Mouse (Mus musculus): ENCODE results near the gene Grb10. TPM values are rescaled to one million over a fixed set of nuclear protein-coding genes. Genes with fewer than 3 reads are reported as not detected.

Grb10 gene
- polyA plus RNA-seq, 1 experiment from 2014 or later, result 380 TPM

DNA sequence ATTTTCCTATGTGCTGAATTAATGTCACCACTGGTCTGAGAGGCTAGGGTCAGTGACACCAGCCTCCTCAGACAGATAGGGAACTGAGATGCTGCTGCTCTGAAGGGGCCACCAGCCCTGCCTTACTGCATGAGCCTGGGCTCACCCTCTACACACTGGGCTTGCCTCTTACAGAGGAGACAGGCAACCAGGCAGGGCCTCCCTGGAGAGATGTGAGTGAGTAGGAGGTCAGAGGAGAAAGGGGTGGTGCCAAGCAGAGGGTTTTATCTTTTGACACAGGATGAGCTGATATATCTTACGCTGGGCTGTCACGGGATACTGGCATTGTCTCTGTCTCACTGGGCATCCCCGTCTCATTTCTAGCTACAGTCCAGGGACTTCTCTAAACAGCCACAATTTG is 74.9 kb downstream of the Grb10 start:
- Histone ChIP-seq H3K4me1 (ENCODE audit: control insufficient read depth, insufficient read depth, low read length) (peaks cover 29% of the 10 kb centered on the region; the same call in 1 of the 2 replicates), H3K4me2 (replicated peaks; ENCODE audit: low read depth, low read length) (no peak overlapping the region), H3K36me3 (ENCODE audit: control insufficient read depth, insufficient read depth, low read length) (peaks cover 21% of the 10 kb centered on the region), H3K27ac (ENCODE audit: low read length) (peak overlapping the region; percentile 75; the same call in 1 of the 2 replicates), H3K9ac (replicated peaks; ENCODE audit: low read depth, low read length) (no peak overlapping the region), H3K9me3 (ENCODE audit: control insufficient read depth, low read depth, low read length) (no peaks in the 10 kb centered on the region), H3K27me3 (ENCODE audit: control insufficient read depth, insufficient read depth, low read length) (no peaks in the 10 kb centered on the region), H3K4me3 (ENCODE audit: low read depth, low read length) (no peak overlapping the region)
- 66% methylated on average over 3 of the region's 3 CpGs for whole genome bisulfite sequencing
- no peak for ATAC-seq (ENCODE audit: insufficient number of reproducible peaks, insufficient read depth, low FRiP score, low read depth)

DNA sequence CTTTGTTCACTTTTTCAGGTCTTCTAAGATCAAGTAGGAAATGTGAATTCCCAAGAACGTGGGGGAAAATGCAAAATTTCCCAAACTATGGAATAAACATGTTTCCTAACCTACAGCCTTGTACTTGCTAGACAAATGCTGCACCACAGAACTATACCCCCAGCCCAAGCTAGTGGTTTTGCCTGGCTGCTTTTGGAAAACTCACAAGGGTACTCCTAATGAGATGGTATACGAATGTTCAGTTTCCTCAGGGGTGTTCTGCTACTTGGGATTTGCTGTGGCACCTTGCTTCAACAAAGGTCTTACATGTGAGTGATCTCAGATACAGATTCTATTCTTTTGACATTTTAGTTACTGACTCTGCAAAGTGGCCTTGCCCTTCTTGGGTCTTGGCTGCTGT is 75.4 kb downstream of the Grb10 start:
- Histone ChIP-seq H3K27ac (ENCODE audit: low read length) (peak overlapping the region; percentile 75; the same call in 1 of the 2 replicates), H3K9ac (replicated peaks; ENCODE audit: low read depth, low read length) (no peak overlapping the region), H3K9me3 (ENCODE audit: control insufficient read depth, low read depth, low read length) (no peaks in the 10 kb centered on the region), H3K36me3 (ENCODE audit: control insufficient read depth, insufficient read depth, low read length) (peaks cover 18% of the 10 kb centered on the region), H3K4me3 (ENCODE audit: low read depth, low read length) (no peak overlapping the region), H3K4me2 (replicated peaks; ENCODE audit: low read depth, low read length) (no peak overlapping the region), H3K27me3 (ENCODE audit: control insufficient read depth, insufficient read depth, low read length) (no peaks in the 10 kb centered on the region), H3K4me1 (ENCODE audit: control insufficient read depth, insufficient read depth, low read length) (peaks cover 29% of the 10 kb centered on the region; the same call in 1 of the 2 replicates)
- WGBS, result 67% methylated on average over 2 of the region's 2 CpGs
- no peak for ATAC-seq (ENCODE audit: insufficient number of reproducible peaks, insufficient read depth, low FRiP score, low read depth)

DNA sequence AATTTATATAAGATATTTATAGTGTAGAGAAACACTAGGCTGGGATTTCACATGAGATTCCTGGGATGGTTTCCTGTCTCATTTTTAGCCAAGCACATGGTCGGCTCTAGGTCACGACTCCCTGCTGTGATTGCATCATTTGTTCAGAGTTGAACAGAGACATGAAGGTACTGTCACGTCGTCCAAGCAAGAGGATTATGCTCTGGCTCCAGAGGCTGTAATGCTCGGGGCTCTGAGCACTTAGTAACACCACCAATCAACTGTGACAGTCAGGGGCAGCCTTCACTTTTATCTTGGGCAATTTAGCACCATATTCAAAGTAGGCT is 75.9 kb downstream of the Grb10 start:
- 12% methylated on average over 5 of the region's 5 CpGs for WGBS
- Histone ChIP-seq H3K4me2 (replicated peaks; ENCODE audit: low read depth, low read length) (no peak overlapping the region), H3K9ac (replicated peaks; ENCODE audit: low read depth, low read length) (no peak overlapping the region), H3K27ac (ENCODE audit: low read length) (peak overlapping the region; percentile 75; the same call in 1 of the 2 replicates), H3K4me3 (ENCODE audit: low read depth, low read length) (no peak overlapping the region), H3K27me3 (ENCODE audit: control insufficient read depth, insufficient read depth, low read length) (no peaks in the 10 kb centered on the region), H3K36me3 (ENCODE audit: control insufficient read depth, insufficient read depth, low read length) (peaks cover 18% of the 10 kb centered on the region), H3K9me3 (ENCODE audit: control insufficient read depth, low read depth, low read length) (no peaks in the 10 kb centered on the region), H3K4me1 (ENCODE audit: control insufficient read depth, insufficient read depth, low read length) (peaks cover 31% of the 10 kb centered on the region; the same call in 1 of the 2 replicates)
- peak; percentile 12; the same call in 1 of the 2 replicates for ATAC-seq (ENCODE audit: insufficient number of reproducible peaks, insufficient read depth, low FRiP score, low read depth)

GRCm38 (mm10) chr11:11961917-11962628 is 76.4 kb downstream of the Grb10 start:
- Histone ChIP-seq H3K4me3 (ENCODE audit: low read depth, low read length) (no peak overlapping the region), H3K4me2 (replicated peaks; ENCODE audit: low read depth, low read length) (no peak overlapping the region), H3K9me3 (ENCODE audit: control insufficient read depth, low read depth, low read length) (no peaks in the 10 kb centered on the region), H3K27me3 (ENCODE audit: control insufficient read depth, insufficient read depth, low read length) (no peaks in the 10 kb centered on the region), H3K36me3 (ENCODE audit: control insufficient read depth, insufficient read depth, low read length) (peaks cover 18% of the 10 kb centered on the region), H3K4me1 (ENCODE audit: control insufficient read depth, insufficient read depth, low read length) (peaks cover 31% of the 10 kb centered on the region; the same call in 1 of the 2 replicates), H3K27ac (ENCODE audit: low read length) (peak overlapping the region; percentile 87), H3K9ac (replicated peaks; ENCODE audit: low read depth, low read length) (no peak overlapping the region)
- WGBS, result 39% methylated on average over 5 of the region's 5 CpGs
- ATAC-seq (ENCODE audit: insufficient number of reproducible peaks, insufficient read depth, low FRiP score, low read depth), result peak; percentile 93

DNA sequence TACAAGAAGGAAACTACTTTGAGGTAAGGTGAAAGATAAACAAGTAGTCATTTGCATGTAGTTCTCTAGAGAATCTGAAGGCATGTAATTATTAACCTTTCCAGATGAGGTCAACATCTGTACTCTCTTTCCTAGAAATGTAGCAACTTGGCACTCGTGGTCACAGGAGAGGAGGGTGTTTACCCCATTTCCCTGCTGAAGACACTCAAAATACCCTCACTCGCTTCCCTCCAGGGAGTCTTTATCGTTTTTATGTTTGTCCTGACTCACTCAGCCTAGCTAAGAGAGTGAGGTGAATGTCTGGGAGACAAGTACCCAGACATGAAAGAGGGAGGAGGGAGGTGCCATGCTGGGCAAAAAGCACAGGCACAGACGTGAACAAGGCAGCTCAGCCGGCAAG is 77.6 kb downstream of the Grb10 start:
- no peak overlapping the region for H3K4me3 ChIP-seq (ENCODE audit: low read depth, low read length)
- no peaks in the 10 kb centered on the region for H3K27me3 ChIP-seq (ENCODE audit: control insufficient read depth, insufficient read depth, low read length)
- peak overlapping the region; percentile 87 for H3K27ac ChIP-seq (ENCODE audit: low read length)
- H3K9ac ChIP-seq (replicated peaks; ENCODE audit: low read depth, low read length), result no peak overlapping the region
- no peak for ATAC-seq (ENCODE audit: insufficient number of reproducible peaks, insufficient read depth, low FRiP score, low read depth)
- peaks cover 9% of the 10 kb centered on the region for H3K36me3 ChIP-seq (ENCODE audit: control insufficient read depth, insufficient read depth, low read length)
- no peaks in the 10 kb centered on the region for H3K9me3 ChIP-seq (ENCODE audit: control insufficient read depth, low read depth, low read length)
- no peak overlapping the region for H3K4me2 ChIP-seq (replicated peaks; ENCODE audit: low read depth, low read length)
- 21% methylated on average over 5 of the region's 5 CpGs for WGBS
- peaks cover 30% of the 10 kb centered on the region for H3K4me1 ChIP-seq (ENCODE audit: control insufficient read depth, insufficient read depth, low read length)

DNA sequence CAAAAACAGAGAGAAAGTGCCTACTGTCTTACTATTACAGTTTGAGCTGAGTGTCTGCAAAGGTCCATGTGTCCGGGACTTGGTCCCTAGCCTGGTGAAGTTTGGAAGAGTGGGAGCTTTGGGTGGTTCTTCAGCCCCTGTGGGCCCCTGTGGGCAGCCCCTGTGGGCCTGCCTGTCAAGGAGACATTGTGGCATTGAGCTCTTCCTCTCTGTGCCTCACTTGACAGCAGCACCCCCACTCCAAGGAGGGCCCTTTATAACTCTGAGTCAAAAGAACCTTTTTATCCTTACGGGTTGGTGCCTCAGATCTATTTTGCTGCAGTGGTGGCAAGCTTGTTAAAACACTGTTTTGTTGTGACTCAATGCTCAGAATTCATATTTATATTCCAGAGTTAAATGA is 78.3 kb downstream of the Grb10 start:
- no peak overlapping the region for H3K4me2 ChIP-seq (replicated peaks; ENCODE audit: low read depth, low read length)

GRCm38 (mm10) chr11:11958479-11958878 is 80.0 kb downstream of the Grb10 start:
- Histone ChIP-seq H3K4me2 (replicated peaks; ENCODE audit: low read depth, low read length) (no peak overlapping the region), H3K9ac (replicated peaks; ENCODE audit: low read depth, low read length) (no peak overlapping the region), H3K27me3 (ENCODE audit: control insufficient read depth, insufficient read depth, low read length) (no peaks in the 10 kb centered on the region), H3K27ac (ENCODE audit: low read length) (peak overlapping the region; percentile 44; the same call in 1 of the 2 replicates), H3K4me3 (ENCODE audit: low read depth, low read length) (no peak overlapping the region), H3K36me3 (ENCODE audit: control insufficient read depth, insufficient read depth, low read length) (peaks cover 15% of the 10 kb centered on the region; the same call in 1 of the 2 replicates), H3K9me3 (ENCODE audit: control insufficient read depth, low read depth, low read length) (no peaks in the 10 kb centered on the region), H3K4me1 (ENCODE audit: control insufficient read depth, insufficient read depth, low read length) (peaks cover 39% of the 10 kb centered on the region)
- WGBS, result 63% methylated on average over 2 of the region's 2 CpGs
- ATAC-seq (ENCODE audit: insufficient number of reproducible peaks, insufficient read depth, low FRiP score, low read depth), result no peak

More for the DNA sequence above, 78.3 kb downstream of the Grb10 start:
- no peak for ATAC-seq (ENCODE audit: insufficient number of reproducible peaks, insufficient read depth, low FRiP score, low read depth)
- H3K27ac ChIP-seq (ENCODE audit: low read length), result peak overlapping the region; percentile 87
- H3K9me3 ChIP-seq (ENCODE audit: control insufficient read depth, low read depth, low read length), result no peaks in the 10 kb centered on the region
- WGBS, result 78% methylated on average over 2 of the region's 2 CpGs
- H3K9ac ChIP-seq (replicated peaks; ENCODE audit: low read depth, low read length), result no peak overlapping the region
- H3K27me3 ChIP-seq (ENCODE audit: control insufficient read depth, insufficient read depth, low read length), result no peaks in the 10 kb centered on the region
- H3K4me3 ChIP-seq (ENCODE audit: low read depth, low read length), result no peak overlapping the region
- H3K4me1 ChIP-seq (ENCODE audit: control insufficient read depth, insufficient read depth, low read length), result peaks cover 34% of the 10 kb centered on the region
- H3K36me3 ChIP-seq (ENCODE audit: control insufficient read depth, insufficient read depth, low read length), result peaks cover 9% of the 10 kb centered on the region

DNA sequence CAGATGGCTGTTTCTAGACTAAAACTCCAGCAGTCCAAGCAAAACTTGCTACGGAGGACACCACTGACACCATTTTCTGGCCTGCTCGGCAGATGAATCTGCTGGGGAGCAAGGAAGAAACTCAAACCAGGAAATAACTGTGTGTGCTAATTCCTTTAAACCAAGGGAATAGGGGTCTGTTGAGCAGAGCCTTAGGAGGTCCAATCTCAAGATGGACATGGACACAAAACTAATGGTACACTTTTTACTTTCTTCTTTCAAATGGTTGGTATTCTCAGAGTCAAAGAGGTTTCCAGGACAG is 80.5 kb downstream of the Grb10 start:
- WGBS, result 84% methylated on average over 2 of the region's 2 CpGs
- no peak overlapping the region for H3K27ac ChIP-seq (ENCODE audit: low read length)
- H3K9me3 ChIP-seq (ENCODE audit: control insufficient read depth, low read depth, low read length), result no peaks in the 10 kb centered on the region
- H3K4me1 ChIP-seq (ENCODE audit: control insufficient read depth, insufficient read depth, low read length), result peaks cover 39% of the 10 kb centered on the region
- no peaks in the 10 kb centered on the region for H3K27me3 ChIP-seq (ENCODE audit: control insufficient read depth, insufficient read depth, low read length)
- no peak overlapping the region for H3K4me2 ChIP-seq (replicated peaks; ENCODE audit: low read depth, low read length)
- H3K4me3 ChIP-seq (ENCODE audit: low read depth, low read length), result no peak overlapping the region
- no peak for ATAC-seq (ENCODE audit: insufficient number of reproducible peaks, insufficient read depth, low FRiP score, low read depth)
- no peak overlapping the region for H3K9ac ChIP-seq (replicated peaks; ENCODE audit: low read depth, low read length)
- peaks cover 15% of the 10 kb centered on the region; the same call in 1 of the 2 replicates for H3K36me3 ChIP-seq (ENCODE audit: control insufficient read depth, insufficient read depth, low read length)

Data from stomach, embryonic 14.5 days (tissue).